Mouse (Mus musculus): ENCODE measurements around the gene Asb10.
"Not testable (repeated sequence)": the region's sequence is repeated elsewhere in the genome, so short reads cannot be mapped to it uniquely, and the experiment has no call there.

Gene Asb10

GRCm38 (mm10) chr5:24540387-24541143 is at the start of gene Asb10:
Asb10 (minus strand) TSS chr5:24540978.
- peak; percentile 70 for DNase-seq (ENCODE audit: low spot score)

GRCm38 (mm10) chr5:24589511-24590500 is 49.0 kb upstream of the Asb10 start:
- DNase-seq (ENCODE audit: low spot score): no peak

- no peak for DNase-seq (ENCODE audit: low spot score)
Measured at GRCm38 (mm10) chr5:24587200-24587577, 46.4 kb upstream of the Asb10 start.

GRCm38 (mm10) chr5:24586547-24587199 is 45.9 kb upstream of the Asb10 start, which contains the start of gene Chpf2:
Chpf2 (plus strand) TSS chr5:24586741.
- DNase-seq (ENCODE audit: low spot score): peak; percentile 83

GRCm38 (mm10) chr5:24586106-24586505 is 45.3 kb upstream of the Asb10 start:
- no peak for DNase-seq (ENCODE audit: low spot score)

GRCm38 (mm10) chr5:24578109-24578963 is 37.6 kb upstream of the Asb10 start:
- DNase-seq (ENCODE audit: low spot score): no peak

GRCm38 (mm10) chr5:24577183-24577929 is 36.6 kb upstream of the Asb10 start, which contains the start of gene Abcf2:
Abcf2 (minus strand) TSS chr5:24577467.
- peak; percentile 100 for DNase-seq (ENCODE audit: low spot score)

- DNase-seq (ENCODE audit: low spot score): peak; percentile 35
Measured at GRCm38 (mm10) chr5:24576801-24577182, 36.0 kb upstream of the Asb10 start.

- DNase-seq (ENCODE audit: low spot score): no peak
Measured at GRCm38 (mm10) chr5:24575948-24576347, 35.2 kb upstream of the Asb10 start.

- no peak for DNase-seq (ENCODE audit: low spot score)
Measured at GRCm38 (mm10) chr5:24556709-24557108, 15.9 kb upstream of the Asb10 start, which contains the start of gene 4931409K22Rik. 4931409K22Rik (minus strand) TSS chr5:24556809.

- not testable (repeated sequence) for DNase-seq (ENCODE audit: low spot score)
Measured at GRCm38 (mm10) chr5:24555335-24555734, 14.6 kb upstream of the Asb10 start.

- no peak for DNase-seq (ENCODE audit: low spot score)
Measured at GRCm38 (mm10) chr5:24553621-24554244, 13.0 kb upstream of the Asb10 start.

- DNase-seq (ENCODE audit: low spot score): no peak
Measured at GRCm38 (mm10) chr5:24551317-24551688, 10.5 kb upstream of the Asb10 start.

GRCm38 (mm10) chr5:24550598-24551316 is 10.0 kb upstream of the Asb10 start:
- peak; percentile 53 for DNase-seq (ENCODE audit: low spot score)

GRCm38 (mm10) chr5:24542643-24543042 is 1.9 kb upstream of the Asb10 start:
- no peak for DNase-seq (ENCODE audit: low spot score)

GRCm38 (mm10) chr5:24541144-24541569 is 379 bp upstream of the Asb10 start:
- no peak for DNase-seq (ENCODE audit: low spot score)

- no peak for DNase-seq (ENCODE audit: low spot score)
Measured at GRCm38 (mm10) chr5:24539571-24540296, 1.0 kb downstream of the Asb10 start.

- DNase-seq (ENCODE audit: low spot score): no peak
Measured at GRCm38 (mm10) chr5:24537618-24538017, 3.2 kb downstream of the Asb10 start.

GRCm38 (mm10) chr5:24536511-24536910 is 4.3 kb downstream of the Asb10 start:
- DNase-seq (ENCODE audit: low spot score): no peak

Measured in urinary bladder, postnatal 14 days (tissue).